Mouse (Mus musculus): ENCODE results near the gene Tapbpl. TPM values are rescaled to one million over a fixed set of nuclear protein-coding genes. Genes with fewer than 3 reads are reported as not detected.

The Tapbpl gene
- 25.0 and 26.3 TPM in 2 replicates for polyA plus RNA-seq (2012; rRNA removed; ENCODE audit: low replicate concordance)

GRCm38 (mm10) chr6:125231117-125232044, at the start of gene Tapbpl:
TSS of gene Tapbpl (minus strand) at chr6:125231860.

DNA sequence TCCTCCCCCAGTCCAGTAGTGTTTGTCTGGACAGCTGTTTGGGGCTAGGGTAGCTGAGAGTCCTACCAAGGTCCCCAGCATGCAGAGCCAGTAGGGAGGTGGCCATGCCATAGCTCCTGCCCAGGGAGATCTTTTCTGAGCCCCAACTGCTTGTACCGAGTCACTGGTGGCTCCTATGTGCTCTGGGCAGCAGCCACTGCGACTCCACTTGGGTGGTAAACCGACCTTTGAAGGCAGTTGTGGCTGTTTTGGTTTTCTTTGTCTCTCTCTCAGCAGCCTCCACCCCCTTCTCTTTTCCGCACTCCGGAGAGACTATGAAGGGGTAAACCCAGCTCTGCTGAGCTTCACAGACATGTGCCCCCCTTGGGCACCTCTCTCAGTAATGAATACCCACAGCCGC, 5.1 kb upstream of the Tapbpl start, which contains the start of gene Cd27:
Gene Cd27, minus strand, starts transcription at position 229 of the 400 bp plus-strand sequence.

GRCm38 (mm10) chr6:125215148-125215954, 16.3 kb downstream of the Tapbpl start, which contains the start of gene Vamp1:
TSS of gene Vamp1 (plus strand) at chr6:125215551.

GRCm38 (mm10) chr6:125191332-125192015, 40.2 kb downstream of the Tapbpl start, which contains the start of the genes Ncapd2 and Mrpl51:
TSS of gene Ncapd2 (minus strand) at chr6:125191701.
TSS of gene Mrpl51 (plus strand) at chr6:125191801.

Other genes with a start within 250 kb of the Tapbpl start
- 3.7 and 15.6 TPM in 2 replicates for gene Pianp, start 235.2 kb downstream of the Tapbpl start, polyA plus RNA-seq (2012; rRNA removed; ENCODE audit: low replicate concordance)
- 49.1 and 77.6 TPM in 2 replicates for gene Zfp384, start 222.7 kb downstream of the Tapbpl start, polyA plus RNA-seq (2012; rRNA removed; ENCODE audit: low replicate concordance)
- gene Ing4, start 192.1 kb downstream of the Tapbpl start, polyA plus RNA-seq (2012; rRNA removed; ENCODE audit: low replicate concordance) = 69.3 and 75.0 TPM in 2 replicates
- 11.9 and 31.8 TPM in 2 replicates for gene Acrbp, start 182.2 kb downstream of the Tapbpl start, polyA plus RNA-seq (2012; rRNA removed; ENCODE audit: low replicate concordance)
- gene Lpar5, start 163.9 kb downstream of the Tapbpl start, polyA plus RNA-seq (2012; rRNA removed; ENCODE audit: low replicate concordance) = 5.0 and 8.4 TPM in 2 replicates
- gene Chd4, start 135.9 kb downstream of the Tapbpl start, polyA plus RNA-seq (2012; rRNA removed; ENCODE audit: low replicate concordance) = 42.0 and 131 TPM in 2 replicates
- 13.7 and 35.1 TPM in 2 replicates for gene Nop2, start 100.0 kb downstream of the Tapbpl start, polyA plus RNA-seq (2012; rRNA removed; ENCODE audit: low replicate concordance)
- 32.5 and 35.6 TPM in 2 replicates for gene Iffo1, start 86.6 kb downstream of the Tapbpl start, polyA plus RNA-seq (2012; rRNA removed; ENCODE audit: low replicate concordance)
- 4,033 and 4,268 TPM in 2 replicates for gene Gapdh, start 65.4 kb downstream of the Tapbpl start, polyA plus RNA-seq (2012; rRNA removed; ENCODE audit: low replicate concordance)
- 29.9 and 68.5 TPM in 2 replicates for gene Ncapd2, start 40.2 kb downstream of the Tapbpl start, polyA plus RNA-seq (2012; rRNA removed; ENCODE audit: low replicate concordance)
- gene Mrpl51, start 40.1 kb downstream of the Tapbpl start, polyA plus RNA-seq (2012; rRNA removed; ENCODE audit: low replicate concordance) = 62.0 and 70.3 TPM in 2 replicates
- gene Vamp1, start 16.3 kb downstream of the Tapbpl start, polyA plus RNA-seq (2012; rRNA removed; ENCODE audit: low replicate concordance) = 17.3 and 19.7 TPM in 2 replicates
- 1.6 and 2.2 TPM in 2 replicates for gene Cd27, start 5.2 kb upstream of the Tapbpl start, polyA plus RNA-seq (2012; rRNA removed; ENCODE audit: low replicate concordance)
- gene Tuba3a, start 54.2 kb upstream of the Tapbpl start, polyA plus RNA-seq (2012; rRNA removed; ENCODE audit: low replicate concordance) = not detected in 2 replicates
- gene Ltbr, start 82.0 kb upstream of the Tapbpl start, polyA plus RNA-seq (2012; rRNA removed; ENCODE audit: low replicate concordance) = 118 and 131 TPM in 2 replicates
- 1.2 and 5.0 TPM in 2 replicates for gene Scnn1a, start 88.8 kb upstream of the Tapbpl start, polyA plus RNA-seq (2012; rRNA removed; ENCODE audit: low replicate concordance)
- 249 and 252 TPM in 2 replicates for gene Tnfrsf1a, start 117.5 kb upstream of the Tapbpl start, polyA plus RNA-seq (2012; rRNA removed; ENCODE audit: low replicate concordance)
- gene Plekhg6, start 148.9 kb upstream of the Tapbpl start, polyA plus RNA-seq (2012; rRNA removed; ENCODE audit: low replicate concordance) = 1.4 and 1.5 TPM in 2 replicates